Mouse (Mus musculus): ENCODE measurements around the gene Dnajc6.

DNA sequence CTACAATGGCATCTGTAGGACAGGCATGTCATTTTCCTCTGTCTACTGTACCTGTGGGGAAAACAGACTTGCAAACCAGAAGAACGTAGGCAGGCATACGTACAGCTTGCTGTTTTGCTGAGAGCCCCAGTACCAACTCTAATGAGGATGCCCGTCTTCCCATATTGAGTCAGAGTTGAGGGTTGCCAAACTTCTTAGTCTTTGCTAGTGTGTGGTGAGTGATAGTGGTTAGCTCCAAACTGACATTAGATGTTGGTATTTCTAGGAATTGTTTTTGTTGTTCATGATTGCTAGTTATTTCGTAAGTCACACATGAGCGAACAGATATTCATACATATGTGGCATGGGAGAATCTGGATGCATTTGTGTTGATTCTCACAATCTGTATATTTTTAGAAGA is 67.2 kb downstream of the Dnajc6 start:
- TF ChIP-seq USF1 (IDR thresholded peaks at IDR 0.05; ENCODE audit: low read depth): no peak
- TF ChIP-seq E2F4 (IDR thresholded peaks at IDR 0.05; ENCODE audit: insufficient read depth): no peak
- no peak for TF ChIP-seq POLR2A (IDR thresholded peaks at IDR 0.05; ENCODE audit: insufficient read length, low read depth)

All from myocyte (in vitro differentiated cells).